Mouse (Mus musculus) liver, embryonic 12.5 days (tissue): ENCODE data around the gene Efcab14. TPM values are rescaled to one million over a fixed set of nuclear protein-coding genes. Genes with fewer than 3 reads are reported as not detected.

Experiments
- ATAC-seq: fragments of 200-750 bp; cut with Nextera tagmentation; 2 replicates; pipeline ENCODE4 v1.8.0; 2017; ENCODE audit warnings: moderate number of reproducible peaks, mild to moderate bottlenecking, moderate library complexity
- H3K27ac ChIP-seq: fragments of 300-500 bp; sonication (generic); 2 replicates; pipeline ENCODE4 v1.5.1; 2016; ENCODE audit warnings: mild to moderate bottlenecking
- H3K27me3 ChIP-seq: fragments of 300-500 bp; sonication (generic); replicated peaks from 2 replicates; pipeline ENCODE4 v1.6.1; 2016; ENCODE audit warnings: mild to moderate bottlenecking, moderate library complexity
- H3K36me3 ChIP-seq: fragments of 300-500 bp; sonication (generic); 2 replicates; pipeline ENCODE4 v1.6.1; 2016; ENCODE audit warnings: mild to moderate bottlenecking, moderate library complexity
- H3K4me1 ChIP-seq: fragments of 300-500 bp; sonication (generic); 2 replicates; pipeline ENCODE4 v1.6.1; 2016
- H3K4me2 ChIP-seq: fragments of 300-500 bp; sonication (generic); 2 replicates; pipeline ENCODE4 v1.6.1; 2016; ENCODE audit warnings: mild to moderate bottlenecking, moderate library complexity
- H3K4me3 ChIP-seq: fragments of 300-500 bp; sonication (generic); 2 replicates; pipeline ENCODE4 v1.5.1; 2016; ENCODE audit warnings: mild to moderate bottlenecking, moderate library complexity
- H3K9ac ChIP-seq: fragments of 300-500 bp; sonication (generic); 2 replicates; pipeline ENCODE4 v1.6.1; 2016; ENCODE audit warnings: mild to moderate bottlenecking, moderate library complexity
- H3K9me3 ChIP-seq: fragments of 300-500 bp; sonication (generic); replicated peaks from 2 replicates; pipeline ENCODE4 v1.6.1; 2016; ENCODE audit warnings: mild to moderate bottlenecking, moderate library complexity
- WGBS: fragments of 180-500 bp; shearing (Covaris S2); methylation state at CpG from one replicate; pipeline ENCODE4 v1.1.7; 2016; ENCODE audit not compliant: insufficient replicate concordance; 5-methylcytosine and 5-hydroxymethylcytosine counted together
- polyA plus RNA-seq: library from polyadenylated mRNA; unstranded; fragments of >200 nt; fragmentation: Nextera tagmentation; extraction: Ambion mirVana; gene quantifications from 2 replicates; pipeline ENCODE4 v1.2.1, GENCODE M21; 2016

Efcab14 gene
- polyA plus RNA-seq, result 18.8 and 21.4 TPM in 2 replicates

DNA sequence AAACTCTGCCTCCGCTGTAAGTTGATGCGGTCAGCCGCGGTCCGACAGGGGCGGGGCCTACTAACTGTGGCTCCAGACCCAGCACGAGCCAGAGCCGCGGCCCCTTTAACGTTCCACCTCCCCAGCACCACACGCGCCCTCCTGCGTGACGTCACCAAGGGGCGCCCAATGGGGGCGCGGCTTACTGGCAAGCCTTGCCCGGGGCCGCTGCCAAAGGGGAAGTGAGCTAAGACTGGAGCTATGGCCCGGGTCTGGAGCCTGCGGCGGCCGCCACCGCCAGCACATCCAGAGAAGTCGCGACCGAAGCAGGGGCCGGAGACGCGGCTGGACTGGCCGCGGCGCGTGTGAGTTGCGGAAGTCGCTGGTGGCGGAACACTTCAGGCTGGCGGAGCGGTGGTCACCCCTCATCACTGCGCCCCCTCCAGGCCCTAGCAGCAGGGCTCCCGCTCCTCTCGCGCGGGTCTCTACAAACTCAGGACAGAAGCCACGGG is at the start of gene Efcab14:
TSS of gene Efcab14 (plus strand) at position 194 of the 491 bp plus-strand sequence.
- WGBS, result under 1% methylated on average over 33 of the region's 45 CpGs
- peak within 1 kb of the TSS; percentile 76 for H3K4me3 ChIP-seq
- ATAC-seq, result peak; percentile 100
- H3K4me1 ChIP-seq, result peaks cover 43% of the 10 kb centered on the region
- H3K27me3 ChIP-seq, result no peaks in the 10 kb centered on the region
- H3K27ac ChIP-seq, result peak within 1 kb of the TSS; percentile 79
- peak within 1 kb of the TSS; percentile 84 for H3K9ac ChIP-seq
- no peaks in the 10 kb centered on the region for H3K9me3 ChIP-seq
- H3K4me2 ChIP-seq, result peak within 1 kb of the TSS; percentile 95
- H3K36me3 ChIP-seq, result peaks cover 27% of the 10 kb centered on the region

DNA sequence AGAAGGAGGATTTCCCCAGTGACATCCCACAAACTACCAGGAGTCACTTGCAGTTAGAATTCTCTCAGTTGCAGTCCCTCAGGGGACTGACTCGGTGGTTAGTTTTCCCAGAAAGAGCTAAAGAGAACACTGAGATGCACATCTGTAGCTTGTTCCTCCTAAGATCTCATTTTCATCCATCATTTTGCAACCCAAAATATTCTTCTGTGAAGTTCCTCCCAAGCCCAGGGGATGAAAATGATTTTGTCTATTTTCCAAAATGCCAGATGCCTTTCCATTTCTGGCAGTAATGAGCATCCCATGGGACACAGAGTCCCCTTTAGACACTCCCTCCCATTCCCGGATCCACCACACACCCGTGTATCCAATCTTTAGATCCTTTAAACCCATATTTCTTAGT is 36.1 kb upstream of the Efcab14 start:
- no peaks in the 10 kb centered on the region for H3K36me3 ChIP-seq
- ATAC-seq, result no peak
- H3K27me3 ChIP-seq, result no peaks in the 10 kb centered on the region
- no peak overlapping the region for H3K4me2 ChIP-seq
- H3K27ac ChIP-seq, result no peak overlapping the region
- H3K9ac ChIP-seq, result no peak overlapping the region
- H3K4me1 ChIP-seq, result no peaks in the 10 kb centered on the region
- H3K4me3 ChIP-seq, result no peak overlapping the region
- H3K9me3 ChIP-seq, result no peaks in the 10 kb centered on the region
- 59% methylated on average over 3 of the region's 3 CpGs for WGBS

GRCm38 (mm10) chr4:115703927-115704505 is 33.5 kb upstream of the Efcab14 start:
- no peak overlapping the region for H3K4me2 ChIP-seq
- H3K4me3 ChIP-seq, result no peak overlapping the region
- H3K36me3 ChIP-seq, result no peaks in the 10 kb centered on the region
- no peak overlapping the region for H3K27ac ChIP-seq
- H3K27me3 ChIP-seq, result no peaks in the 10 kb centered on the region
- no peak overlapping the region for H3K9ac ChIP-seq
- no peaks in the 10 kb centered on the region for H3K4me1 ChIP-seq
- ATAC-seq, result no peak
- WGBS, result 72% methylated on average over 2 of the region's 2 CpGs
- H3K9me3 ChIP-seq, result no peaks in the 10 kb centered on the region

- no peak for ATAC-seq
- H3K27me3 ChIP-seq, result no peaks in the 10 kb centered on the region
- 0 out of 2 replicates have a peak overlapping the region, but pooled peaks have one; percentile 14 for H3K27ac ChIP-seq
- 33% methylated on average over 13 of the region's 13 CpGs for WGBS
- H3K4me2 ChIP-seq, result no peak overlapping the region
- no peaks in the 10 kb centered on the region for H3K4me1 ChIP-seq
- no peaks in the 10 kb centered on the region for H3K36me3 ChIP-seq
- no peaks in the 10 kb centered on the region for H3K9me3 ChIP-seq
- no peak overlapping the region for H3K9ac ChIP-seq
- H3K4me3 ChIP-seq, result no peak overlapping the region
Observed at GRCm38 (mm10) chr4:115708974-115709593, 28.5 kb upstream of the Efcab14 start.

DNA sequence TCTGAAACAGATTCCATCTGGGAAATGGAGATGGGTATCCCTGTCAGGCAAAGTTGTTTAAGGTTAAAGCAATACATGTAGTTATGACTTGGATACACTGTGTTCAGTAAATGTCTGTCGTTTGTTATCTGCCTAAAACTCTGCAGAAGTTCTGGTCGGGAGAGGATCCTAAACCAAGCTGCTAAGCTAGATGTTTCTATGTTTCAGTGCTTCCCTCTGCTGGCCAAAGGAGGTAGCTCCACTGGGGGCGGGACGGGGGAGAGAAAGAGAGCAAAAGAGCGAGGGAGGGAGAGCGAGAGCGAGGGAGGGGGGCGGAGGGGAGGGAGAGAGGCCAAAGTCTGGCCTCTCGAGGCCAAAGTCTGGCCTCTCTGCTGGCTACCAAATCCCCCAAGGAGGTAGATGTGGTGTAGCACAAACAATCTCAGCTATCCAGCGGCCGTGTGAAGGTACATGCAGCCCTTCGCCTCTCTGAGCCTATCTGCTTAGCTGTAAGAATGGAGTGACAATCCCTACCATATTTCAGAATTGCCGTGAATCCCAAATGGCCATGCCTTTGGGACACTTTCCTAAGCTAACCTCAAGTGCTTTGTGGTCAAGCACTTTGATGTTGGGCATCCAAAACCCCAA is 27.6 kb upstream of the Efcab14 start:
- no peak overlapping the region for H3K27ac ChIP-seq
- 12% methylated on average over 12 of the region's 13 CpGs for WGBS
- H3K4me1 ChIP-seq, result no peaks in the 10 kb centered on the region
- ATAC-seq, result peak; percentile 49; the same call in 1 of the 2 replicates
- no peak overlapping the region for H3K9ac ChIP-seq
- no peak overlapping the region for H3K4me3 ChIP-seq
- no peaks in the 10 kb centered on the region for H3K9me3 ChIP-seq
- no peaks in the 10 kb centered on the region for H3K27me3 ChIP-seq
- H3K36me3 ChIP-seq, result no peaks in the 10 kb centered on the region
- peak overlapping the region; percentile 37; the same call in 1 of the 2 replicates for H3K4me2 ChIP-seq

- Histone ChIP-seq H3K27ac (no peak overlapping the region), H3K36me3 (no peaks in the 10 kb centered on the region), H3K27me3 (no peaks in the 10 kb centered on the region), H3K4me2 (no peak overlapping the region), H3K9me3 (no peaks in the 10 kb centered on the region), H3K4me3 (no peak overlapping the region), H3K4me1 (peaks cover 15% of the 10 kb centered on the region), H3K9ac (no peak overlapping the region)
- WGBS, result 11% methylated on average over 5 of the region's 5 CpGs
- no peak for ATAC-seq
Observed at GRCm38 (mm10) chr4:115728721-115729120, 8.8 kb upstream of the Efcab14 start.

DNA sequence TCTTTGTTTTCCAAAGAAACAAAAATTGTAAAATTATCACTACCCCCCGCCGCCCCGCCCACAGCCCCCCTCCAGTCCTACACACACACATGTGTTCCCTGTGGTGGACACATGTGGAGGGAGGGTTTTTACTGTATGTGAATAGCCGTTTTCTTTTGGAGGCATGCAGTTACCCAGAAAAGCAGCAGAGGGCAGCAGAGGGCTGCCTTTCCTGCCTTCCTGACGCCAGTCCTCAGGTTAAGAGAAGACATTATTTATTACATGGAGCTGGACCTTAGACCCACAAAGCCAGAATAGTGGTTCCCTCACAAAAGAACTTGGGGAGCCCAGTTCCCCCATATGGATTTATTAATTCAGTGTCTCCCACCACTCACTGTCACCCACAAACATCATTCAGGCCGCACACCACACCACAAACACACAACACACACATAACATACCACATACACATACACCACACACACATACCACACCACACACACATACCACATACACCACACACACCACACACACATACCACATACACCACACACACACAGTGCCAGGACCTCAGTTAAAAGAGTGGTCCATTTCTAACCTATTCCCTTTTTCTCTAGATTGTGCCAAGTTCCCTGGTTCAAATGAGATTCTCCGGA is 5.8 kb upstream of the Efcab14 start:
- Histone ChIP-seq H3K9ac (0 out of 2 replicates have a peak overlapping the region, but pooled peaks have one; percentile 10), H3K9me3 (no peaks in the 10 kb centered on the region), H3K27ac (no peak overlapping the region), H3K4me3 (no peak overlapping the region), H3K27me3 (no peaks in the 10 kb centered on the region), H3K4me1 (peaks cover 27% of the 10 kb centered on the region), H3K4me2 (no peak overlapping the region), H3K36me3 (no peaks in the 10 kb centered on the region)
- WGBS, result 17% methylated on average over 7 of the region's 7 CpGs
- peak; percentile 52; the same call in 1 of the 2 replicates for ATAC-seq

- WGBS, result 22% methylated on average over 3 of the region's 3 CpGs
- no peak for ATAC-seq
- no peaks in the 10 kb centered on the region for H3K9me3 ChIP-seq
Observed at GRCm38 (mm10) chr4:115732223-115732818, 5.2 kb upstream of the Efcab14 start.

GRCm38 (mm10) chr4:115733746-115734145 is 3.8 kb upstream of the Efcab14 start:
- H3K27me3 ChIP-seq, result no peaks in the 10 kb centered on the region
- no peak overlapping the region for H3K9ac ChIP-seq
- H3K27ac ChIP-seq, result no peak overlapping the region
- 59% methylated on average over 5 of the region's 5 CpGs for WGBS
- H3K4me1 ChIP-seq, result peaks cover 39% of the 10 kb centered on the region
- no peaks in the 10 kb centered on the region for H3K9me3 ChIP-seq
- H3K4me2 ChIP-seq, result no peak overlapping the region
- H3K4me3 ChIP-seq, result no peak overlapping the region
- ATAC-seq, result no peak
- no peaks in the 10 kb centered on the region for H3K36me3 ChIP-seq

More at GRCm38 (mm10) chr4:115732223-115732818, 5.2 kb upstream of the Efcab14 start:
- no peaks in the 10 kb centered on the region for H3K27me3 ChIP-seq
- no peak overlapping the region for H3K4me2 ChIP-seq
- no peak overlapping the region for H3K4me3 ChIP-seq
- H3K27ac ChIP-seq, result no peak overlapping the region
- H3K9ac ChIP-seq, result 0 out of 2 replicates have a peak overlapping the region, but pooled peaks have one; percentile 10
- H3K4me1 ChIP-seq, result peaks cover 32% of the 10 kb centered on the region
- H3K36me3 ChIP-seq, result no peaks in the 10 kb centered on the region

DNA sequence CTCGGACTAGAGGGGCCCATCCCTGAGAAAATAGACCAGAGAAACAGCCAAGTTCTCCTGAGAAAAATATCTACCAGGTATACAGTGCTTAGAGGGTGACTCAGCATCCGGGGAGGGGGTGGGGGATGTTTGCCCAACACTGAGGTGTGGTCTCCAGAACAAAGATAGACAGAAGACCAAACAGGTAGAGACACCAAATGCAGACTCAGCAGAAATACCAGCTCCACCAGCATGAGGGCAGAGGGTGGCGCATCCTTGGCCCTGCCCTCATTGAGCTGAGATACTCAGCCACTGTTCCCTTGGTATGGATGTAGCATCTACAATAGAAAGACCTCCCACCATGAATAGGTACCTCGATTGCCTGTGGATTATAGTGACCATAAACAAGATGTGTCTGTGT is 2.7 kb upstream of the Efcab14 start:
- no peak overlapping the region for H3K9ac ChIP-seq
- H3K4me1 ChIP-seq, result peaks cover 50% of the 10 kb centered on the region
- H3K27me3 ChIP-seq, result no peaks in the 10 kb centered on the region
- no peak overlapping the region for H3K27ac ChIP-seq
- no peak overlapping the region for H3K4me3 ChIP-seq
- H3K9me3 ChIP-seq, result no peaks in the 10 kb centered on the region
- ATAC-seq, result no peak
- H3K4me2 ChIP-seq, result no peak overlapping the region
- WGBS, result 63% methylated on average over 4 of the region's 4 CpGs
- peaks cover 1% of the 10 kb centered on the region; the same call in 1 of the 2 replicates for H3K36me3 ChIP-seq

GRCm38 (mm10) chr4:115738481-115738985 is 989 bp downstream of the Efcab14 start:
- H3K27me3 ChIP-seq, result no peaks in the 10 kb centered on the region
- ATAC-seq, result no peak
- H3K4me2 ChIP-seq, result peak overlapping the region; percentile 95
- H3K27ac ChIP-seq, result 0 out of 2 replicates have a peak overlapping the region, but pooled peaks have one; percentile 79
- peaks cover 35% of the 10 kb centered on the region for H3K36me3 ChIP-seq
- no peaks in the 10 kb centered on the region for H3K9me3 ChIP-seq
- H3K4me1 ChIP-seq, result peaks cover 38% of the 10 kb centered on the region
- peak overlapping the region; percentile 76 for H3K4me3 ChIP-seq
- peak overlapping the region; percentile 84 for H3K9ac ChIP-seq
- WGBS, result 19% methylated on average over 13 of the region's 13 CpGs
